Mouse (Mus musculus) intestine, embryonic 16.5 days (tissue): ENCODE measurements around the gene Abcc4. TPM values are rescaled to one million over a fixed set of nuclear protein-coding genes. Genes with fewer than 3 reads are reported as not detected.

Source experiments
- ATAC-seq: fragments of 200-750 bp; cut with Nextera tagmentation; 2 replicates; pipeline ENCODE4 v1.8.0; 2017; ENCODE audit warnings: moderate TSS enrichment, moderate library complexity
- H3K27ac ChIP-seq: fragments of 300-500 bp; sonication (generic); 2 replicates; pipeline ENCODE4 v1.5.1; 2014; ENCODE audit warnings: mild to moderate bottlenecking, low read length
- H3K27me3 ChIP-seq: fragments of 300-500 bp; sonication (generic); replicated peaks from 2 replicates; pipeline ENCODE4 v1.6.1; 2014; ENCODE audit warnings: low read length, control low read depth, mixed read lengths; ENCODE audit not compliant: control insufficient read depth, insufficient read depth
- H3K36me3 ChIP-seq: fragments of 300-500 bp; sonication (generic); 2 replicates; pipeline ENCODE4 v1.6.1; 2014; ENCODE audit warnings: low read length, control low read depth; ENCODE audit not compliant: control insufficient read depth, insufficient read depth
- H3K4me1 ChIP-seq: fragments of 300-500 bp; sonication (generic); 2 replicates; pipeline ENCODE4 v1.6.1; 2014; ENCODE audit warnings: low read length, control low read depth, mixed read lengths; ENCODE audit not compliant: control insufficient read depth, insufficient read depth
- H3K4me2 ChIP-seq: fragments of 300-500 bp; sonication (generic); 2 replicates; pipeline ENCODE4 v1.6.1; 2014; ENCODE audit warnings: low read depth, low read length, control low read depth
- H3K4me3 ChIP-seq: fragments of 300-500 bp; sonication (generic); 2 replicates; pipeline ENCODE4 v1.5.1; 2014; ENCODE audit warnings: mild to moderate bottlenecking, low read length
- H3K9ac ChIP-seq: fragments of 300-500 bp; sonication (generic); 2 replicates; pipeline ENCODE4 v1.6.1; 2014; ENCODE audit warnings: low read depth, low read length
- H3K9me3 ChIP-seq: fragments of 300-500 bp; sonication (generic); 2 replicates; pipeline ENCODE4 v1.6.1; 2016; ENCODE audit warnings: low read length, control low read depth; ENCODE audit not compliant: control insufficient read depth
- WGBS: fragments of 180-500 bp; shearing (Covaris S2); extraction: QIAGEN DNeasy Blood & Tissue Kit; methylation state at CpG from one replicate; pipeline ENCODE4 v1.1.7; 2014; 5-methylcytosine and 5-hydroxymethylcytosine counted together
- polyA plus RNA-seq: library from polyadenylated mRNA; unstranded; fragments of >200 nt; fragmentation: Nextera tagmentation; extraction: Ambion mirVana; gene quantifications from 2 replicates; pipeline ENCODE4 v1.2.1, GENCODE M21; 2015

Gene Abcc4
- polyA plus RNA-seq, 1 experiment from 2014 or later = 1.8 TPM

- no peak overlapping the region for H3K4me2 ChIP-seq
- H3K36me3 ChIP-seq = no peaks in the 10 kb centered on the region
- no peaks in the 10 kb centered on the region for H3K9me3 ChIP-seq
- no peak for ATAC-seq
- H3K4me3 ChIP-seq = no peak overlapping the region
- H3K27ac ChIP-seq = no peak overlapping the region
- 0 out of 2 replicates have a peak, but pooled peaks cover 4% of the 10 kb centered on the region for H3K4me1 ChIP-seq
- no peaks in the 10 kb centered on the region for H3K27me3 ChIP-seq
- WGBS = 93% methylated on average over 5 of the region's 5 CpGs
- H3K9ac ChIP-seq = no peak overlapping the region
These were observed 140.3 kb downstream of the Abcc4 start for GRCm38 (mm10) chr14:118565696-118566095.

GRCm38 (mm10) chr14:118563570-118563969 lies 142.4 kb downstream of the Abcc4 start:
- no peak overlapping the region for H3K4me2 ChIP-seq
- 65% methylated on average over 8 of the region's 8 CpGs for WGBS
- no peak for ATAC-seq
- no peak overlapping the region for H3K27ac ChIP-seq
- H3K27me3 ChIP-seq = no peaks in the 10 kb centered on the region
- H3K4me1 ChIP-seq = 0 out of 2 replicates have a peak, but pooled peaks cover 4% of the 10 kb centered on the region
- no peaks in the 10 kb centered on the region for H3K36me3 ChIP-seq
- H3K4me3 ChIP-seq = no peak overlapping the region
- no peaks in the 10 kb centered on the region for H3K9me3 ChIP-seq
- no peak overlapping the region for H3K9ac ChIP-seq

DNA sequence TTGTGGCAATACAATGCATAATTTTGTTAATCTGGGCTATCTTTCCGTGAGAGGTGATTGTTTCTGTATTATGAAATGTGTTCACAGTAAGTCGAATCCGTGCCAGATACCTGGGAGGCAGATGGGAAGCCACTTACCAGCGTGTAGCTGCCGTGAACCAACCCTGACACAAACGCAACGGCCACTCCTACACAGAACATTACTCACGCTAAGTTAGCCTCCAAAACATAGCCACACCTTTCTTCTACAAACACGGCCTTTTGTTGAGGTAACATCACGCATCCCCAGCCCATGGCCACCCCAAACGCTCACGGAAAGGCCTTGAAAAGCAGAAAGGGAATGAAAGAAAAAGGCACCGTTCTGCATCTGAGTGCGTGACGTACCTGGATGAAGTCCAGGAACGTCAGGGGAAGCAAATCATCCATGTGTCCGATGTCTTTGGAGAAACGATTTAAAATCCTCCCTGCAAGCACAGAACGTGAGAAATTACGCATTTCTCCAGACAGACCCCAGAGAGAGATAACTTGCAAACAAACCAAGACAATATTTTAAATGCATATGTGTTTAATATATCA lies 153.0 kb downstream of the Abcc4 start:
- Histone ChIP-seq H3K4me3 (no peak overlapping the region), H3K4me1 (peaks cover 4% of the 10 kb centered on the region; the same call in 1 of the 2 replicates), H3K9me3 (no peaks in the 10 kb centered on the region), H3K9ac (no peak overlapping the region), H3K27ac (no peak overlapping the region), H3K4me2 (no peak overlapping the region), H3K36me3 (no peaks in the 10 kb centered on the region), H3K27me3 (no peaks in the 10 kb centered on the region)
- WGBS = 80% methylated on average over 20 of the region's 20 CpGs
- no peak for ATAC-seq

DNA sequence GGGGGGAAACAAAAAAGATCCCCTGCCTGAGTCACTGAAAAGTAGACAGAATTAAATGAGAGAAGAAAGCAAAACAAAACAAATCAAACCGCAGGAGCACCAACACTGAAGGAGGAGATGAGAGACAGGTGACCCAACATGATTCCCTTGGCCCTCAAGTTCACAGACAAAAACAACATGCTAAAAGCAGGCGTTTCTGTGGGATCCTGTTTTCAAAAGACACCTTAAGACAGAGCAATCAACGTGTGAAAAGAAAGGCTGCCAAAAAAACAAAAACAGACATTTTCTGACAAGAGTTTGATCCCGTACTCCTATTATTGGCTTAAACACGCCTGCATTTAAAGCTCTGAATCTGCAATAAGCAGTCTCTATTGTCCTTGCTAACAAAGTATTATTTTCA lies 153.6 kb downstream of the Abcc4 start:
- H3K4me1 ChIP-seq = peaks cover 4% of the 10 kb centered on the region; the same call in 1 of the 2 replicates
- WGBS = 76% methylated on average over 5 of the region's 5 CpGs
- H3K27ac ChIP-seq = no peak overlapping the region
- no peaks in the 10 kb centered on the region for H3K36me3 ChIP-seq
- no peak overlapping the region for H3K4me3 ChIP-seq
- H3K27me3 ChIP-seq = no peaks in the 10 kb centered on the region
- ATAC-seq = no peak
- no peak overlapping the region for H3K4me2 ChIP-seq
- H3K9ac ChIP-seq = no peak overlapping the region
- no peaks in the 10 kb centered on the region for H3K9me3 ChIP-seq

DNA sequence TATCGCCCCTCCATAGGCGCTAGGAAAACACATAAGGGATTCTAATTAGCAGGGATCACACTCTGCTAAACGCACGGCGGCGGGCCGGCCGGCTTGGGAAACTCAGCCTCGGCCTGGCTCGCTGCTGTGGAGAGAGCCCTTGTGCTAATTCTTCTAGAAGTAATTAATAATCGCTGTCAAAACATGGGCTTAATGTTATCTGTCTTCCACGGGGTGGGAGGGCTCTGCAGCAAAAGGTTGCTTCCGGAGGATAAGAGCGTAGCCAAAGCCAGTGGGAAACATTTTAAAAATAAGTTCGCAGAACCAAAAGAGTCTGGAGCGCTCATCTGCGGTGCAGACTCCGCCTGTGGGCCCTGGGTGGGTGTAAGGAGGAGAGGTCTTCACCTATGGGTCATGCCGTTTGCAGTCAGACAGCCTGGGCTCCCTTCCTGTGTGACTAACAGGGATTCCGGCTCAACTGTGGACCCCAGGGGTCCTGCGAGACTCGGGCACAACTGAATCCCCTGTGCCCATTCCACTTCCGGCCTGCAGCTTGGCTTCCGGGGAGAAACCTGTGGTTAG lies 154.2 kb downstream of the Abcc4 start:
- Histone ChIP-seq H3K4me2 (peak overlapping the region; percentile 51), H3K27ac (no peak overlapping the region), H3K36me3 (no peaks in the 10 kb centered on the region), H3K27me3 (no peaks in the 10 kb centered on the region), H3K9ac (peak overlapping the region; percentile 5; the same call in 1 of the 2 replicates), H3K4me3 (peak overlapping the region; percentile 18), H3K4me1 (peaks cover 4% of the 10 kb centered on the region; the same call in 1 of the 2 replicates), H3K9me3 (no peaks in the 10 kb centered on the region)
- peak; percentile 59; the same call in 1 of the 2 replicates for ATAC-seq
- WGBS = 23% methylated on average over 24 of the region's 24 CpGs

DNA sequence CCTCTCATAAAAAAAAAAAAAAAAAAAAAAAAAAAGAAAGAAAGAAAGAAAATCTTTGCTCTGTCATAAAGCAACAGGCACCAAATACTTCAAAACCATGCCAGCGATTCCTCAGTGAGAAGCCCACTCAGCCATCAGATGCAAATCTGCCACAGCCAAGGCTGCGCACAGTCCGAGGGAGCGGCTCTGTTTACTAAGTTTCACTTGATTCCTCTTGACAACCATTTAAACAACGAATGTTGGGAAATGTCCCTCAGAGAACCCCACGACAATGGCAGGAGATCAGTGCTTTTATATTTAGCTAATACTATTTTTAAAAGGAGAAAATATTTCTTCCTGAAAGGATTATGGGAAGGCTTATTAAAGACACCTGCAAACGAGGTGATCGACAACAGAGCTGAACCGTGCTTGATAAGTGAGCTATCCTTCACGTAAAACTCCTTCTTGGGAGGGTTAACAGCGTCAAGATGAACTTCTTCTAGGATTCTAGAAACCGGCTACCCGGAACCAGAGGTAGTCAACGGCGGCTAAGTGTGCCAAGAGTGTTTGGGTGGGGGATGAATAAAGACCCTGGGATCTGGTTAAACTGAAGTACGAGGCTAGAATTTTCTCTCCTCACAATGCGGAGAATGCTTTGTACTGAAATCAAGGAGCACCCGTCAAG lies 154.8 kb downstream of the Abcc4 start:
- no peaks in the 10 kb centered on the region for H3K9me3 ChIP-seq
- H3K4me1 ChIP-seq = peaks cover 4% of the 10 kb centered on the region; the same call in 1 of the 2 replicates
- ATAC-seq = no peak
- peak overlapping the region; percentile 5; the same call in 1 of the 2 replicates for H3K9ac ChIP-seq
- 29% methylated on average over 18 of the region's 18 CpGs for WGBS
- no peak overlapping the region for H3K27ac ChIP-seq
- H3K36me3 ChIP-seq = no peaks in the 10 kb centered on the region
- H3K4me2 ChIP-seq = peak overlapping the region; percentile 51
- peak overlapping the region; percentile 18 for H3K4me3 ChIP-seq
- H3K27me3 ChIP-seq = no peaks in the 10 kb centered on the region

GRCm38 (mm10) chr14:118544493-118544892 lies 161.5 kb downstream of the Abcc4 start:
- no peak overlapping the region for H3K27ac ChIP-seq
- no peak overlapping the region for H3K4me3 ChIP-seq
- H3K9ac ChIP-seq = no peak overlapping the region
- no peak overlapping the region for H3K4me2 ChIP-seq
- ATAC-seq = no peak
- H3K27me3 ChIP-seq = no peaks in the 10 kb centered on the region
- H3K9me3 ChIP-seq = no peaks in the 10 kb centered on the region
- H3K36me3 ChIP-seq = no peaks in the 10 kb centered on the region
- H3K4me1 ChIP-seq = no peaks in the 10 kb centered on the region
- WGBS = 83% methylated on average over 6 of the region's 6 CpGs

DNA sequence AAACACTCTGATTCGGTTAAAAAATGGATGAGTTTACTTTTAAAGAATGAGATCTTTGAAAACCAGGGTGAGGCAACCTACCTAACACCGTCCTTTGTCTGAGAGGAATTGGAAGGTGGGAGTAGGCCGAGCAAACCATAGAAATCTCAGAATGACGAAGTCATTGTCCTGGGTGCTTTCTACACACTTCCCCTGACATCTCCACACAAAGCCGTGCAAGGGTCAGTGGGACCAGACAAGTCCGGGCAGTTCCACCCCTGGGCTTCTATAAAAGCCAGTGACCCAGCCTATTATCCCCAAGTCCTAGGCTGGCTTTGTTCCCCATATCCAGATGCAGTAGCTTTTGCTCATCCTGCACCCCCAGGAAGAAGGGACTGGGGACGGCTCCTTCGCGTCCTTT lies 163.1 kb downstream of the Abcc4 start:
- 80% methylated on average over 9 of the region's 9 CpGs for WGBS
- Histone ChIP-seq H3K4me2 (no peak overlapping the region), H3K4me3 (no peak overlapping the region), H3K27me3 (no peaks in the 10 kb centered on the region), H3K27ac (no peak overlapping the region), H3K9ac (no peak overlapping the region), H3K36me3 (no peaks in the 10 kb centered on the region), H3K9me3 (no peaks in the 10 kb centered on the region), H3K4me1 (no peaks in the 10 kb centered on the region)
- no peak for ATAC-seq

- no peak for ATAC-seq
- Histone ChIP-seq H3K36me3 (no peaks in the 10 kb centered on the region), H3K9me3 (no peaks in the 10 kb centered on the region), H3K27me3 (no peaks in the 10 kb centered on the region), H3K4me3 (no peak overlapping the region), H3K4me2 (no peak overlapping the region), H3K27ac (no peak overlapping the region), H3K9ac (no peak overlapping the region), H3K4me1 (no peaks in the 10 kb centered on the region)
- 84% methylated on average over 3 of the region's 3 CpGs for WGBS
These were observed 174.5 kb downstream of the Abcc4 start for GRCm38 (mm10) chr14:118531539-118531938.
